In the genomic region with DNA sequence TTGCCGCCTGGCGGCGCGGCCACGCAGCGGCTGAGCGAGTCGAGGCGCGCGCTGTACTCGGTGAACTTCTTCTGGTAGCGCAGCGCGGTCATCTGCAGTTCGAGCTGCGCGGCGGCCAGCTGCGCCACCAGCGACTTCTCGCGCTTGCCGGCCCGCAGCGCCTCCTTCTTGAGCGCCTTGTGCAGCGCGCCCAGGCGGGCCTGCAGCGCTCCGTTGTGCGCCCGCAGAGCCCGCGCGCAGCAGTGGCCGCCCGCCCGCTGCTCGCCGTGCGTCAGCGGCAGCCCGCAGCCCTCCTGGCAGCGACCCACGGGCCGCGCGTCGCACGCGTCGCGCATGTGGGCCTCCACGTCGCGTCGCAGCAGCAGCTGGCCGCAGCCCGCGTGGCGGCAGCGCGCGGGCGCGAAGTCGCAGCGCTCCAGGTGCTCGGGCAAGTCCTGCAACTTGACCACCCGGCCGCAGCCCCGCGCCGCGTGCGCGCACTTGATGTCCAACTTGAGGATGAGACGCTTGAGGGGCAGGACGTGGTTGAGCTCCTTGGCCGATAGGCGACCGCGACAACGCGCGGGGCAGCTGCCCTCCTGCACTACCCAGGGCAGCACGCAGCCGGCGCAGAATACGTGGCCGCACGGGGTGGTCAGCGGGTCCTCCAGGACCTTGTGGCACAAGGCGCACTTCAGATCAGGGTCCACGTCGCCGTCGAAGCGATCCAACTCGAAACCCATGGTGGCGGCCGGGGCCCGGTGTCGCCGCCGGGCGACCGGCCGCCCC, we compare ENCODE assay signal across 8 mouse cellular contexts. TPM values are rescaled to one million over a fixed set of nuclear protein-coding genes. Genes with fewer than 3 reads are reported as not detected.
A peak's percentile ranks its signal among the peaks of the same experiment; 100 is the strongest.
DNase-seq lines count a peak whose midpoint lies in the region; ATAC-seq and TF ChIP-seq lines count a peak whose summit lies in the region.

A gene (minus strand): TSS at position 731 of the 768 bp plus-strand sequence.

- H3K4me1 ChIP-seq in forebrain, embryonic 10.5 days, result peaks cover 61% of the 10 kb centered on the region
- H3K4me1 ChIP-seq in heart, embryonic 14.5 days (ENCODE audit: control insufficient read depth in 2 of 2, insufficient read depth in 2 of 2, low read length in 2 of 2), result peaks cover 12 to 27% of the 10 kb centered on the region in 2 experiments
- peaks cover 13% of the 10 kb centered on the region for H3K4me1 ChIP-seq in kidney, postnatal 0 days (replicated peaks; ENCODE audit: insufficient read depth, low read length)
- H3K4me1 ChIP-seq in liver, embryonic 16.5 days (ENCODE audit: control insufficient read depth, low read depth, low read length), result peaks cover 3% of the 10 kb centered on the region
- H3K4me1 ChIP-seq in olfactory bulb, adult 2 months (ENCODE audit: control insufficient read depth, insufficient read depth, low read length), result peaks cover 23% of the 10 kb centered on the region

- peak within 1 kb of the TSS; percentile 69 for H3K4me3 ChIP-seq in forebrain, embryonic 10.5 days
- peak within 1 kb of the TSS; percentile 74 to 84 for H3K4me3 ChIP-seq in heart, embryonic 14.5 days (ENCODE audit: control insufficient read depth in 1 of 2, insufficient read depth in 1 of 2, low read depth in 1 of 2, low read length in 2 of 2)
- H3K4me3 ChIP-seq in kidney, postnatal 0 days (replicated peaks; ENCODE audit: low read depth, low read length), result peak within 1 kb of the TSS; percentile 59
- H3K4me3 ChIP-seq in liver, embryonic 16.5 days (ENCODE audit: low read depth, low read length), result peak within 1 kb of the TSS; percentile 55
- peak within 1 kb of the TSS; percentile 49 for H3K4me3 ChIP-seq in olfactory bulb, adult 2 months (ENCODE audit: insufficient read depth, low read depth, low read length)

- peak; percentile 29 for DNase-seq in thymus, postnatal 4 days
- no peak for DNase-seq in thymus, postnatal 25 days
- DNase-seq in forebrain, embryonic 10.5 days (ENCODE audit: extremely low spot score, low spot score), result peak; percentile 59
- DNase-seq in kidney, postnatal 0 days (ENCODE audit: low spot score), result peak; percentile 83
- DNase-seq in natural killer cell, adult 2 months (ENCODE audit: low spot score in 2 of 2), result no peak

- H3K36me3 ChIP-seq in forebrain, embryonic 10.5 days (replicated peaks), result no peaks in the 10 kb centered on the region
- H3K36me3 ChIP-seq in heart, embryonic 14.5 days (ENCODE audit: control insufficient read depth, insufficient read depth, low read length), result peaks cover 11% of the 10 kb centered on the region
- H3K36me3 ChIP-seq in kidney, postnatal 0 days (ENCODE audit: insufficient read depth, low read length), result no peaks in the 10 kb centered on the region
- H3K36me3 ChIP-seq in liver, embryonic 16.5 days (ENCODE audit: control insufficient read depth, insufficient read depth), result no peaks in the 10 kb centered on the region

- peak; percentile 59 for TF ChIP-seq CTCF in kidney, postnatal 0 days (IDR thresholded peaks at IDR 0.05; ENCODE audit: low read depth)
- no peak for TF ChIP-seq CTCF in olfactory bulb, adult 2 months (IDR thresholded peaks at IDR 0.05; ENCODE audit: insufficient read depth, low read depth, low read length)

- peaks cover 69% of the 10 kb centered on the region for H3K27me3 ChIP-seq in forebrain, embryonic 10.5 days (ENCODE audit: poor library complexity, severe bottlenecking)
- no peaks in the 10 kb centered on the region for H3K27me3 ChIP-seq in heart, embryonic 14.5 days (ENCODE audit: control insufficient read depth, insufficient read depth, low read length)
- H3K27me3 ChIP-seq in kidney, postnatal 0 days (ENCODE audit: insufficient read depth, low read length), result peaks cover 5% of the 10 kb centered on the region; the same call in 1 of the 2 replicates
- H3K27me3 ChIP-seq in liver, embryonic 16.5 days (ENCODE audit: control insufficient read depth, insufficient read depth, low read depth, low read length), result peaks cover 27% of the 10 kb centered on the region

- no peaks in the 10 kb centered on the region for H3K9me3 ChIP-seq in forebrain, embryonic 10.5 days
- no peaks in the 10 kb centered on the region for H3K9me3 ChIP-seq in heart, embryonic 14.5 days (ENCODE audit: control insufficient read depth, low read length)
- no peaks in the 10 kb centered on the region for H3K9me3 ChIP-seq in kidney, postnatal 0 days (replicated peaks; ENCODE audit: low read length)
- no peaks in the 10 kb centered on the region for H3K9me3 ChIP-seq in liver, embryonic 16.5 days (replicated peaks; ENCODE audit: control insufficient read depth, low read length)

- peak within 1 kb of the TSS; percentile 90 for H3K9ac ChIP-seq in heart, embryonic 14.5 days (ENCODE audit: low read length)
- H3K9ac ChIP-seq in kidney, postnatal 0 days (ENCODE audit: low read depth, low read length), result peak within 1 kb of the TSS; percentile 56
- H3K9ac ChIP-seq in liver, embryonic 16.5 days (ENCODE audit: low read depth, low read length), result peak within 1 kb of the TSS; percentile 31

- H3K4me2 ChIP-seq in heart, embryonic 14.5 days (ENCODE audit: low read length), result peak within 1 kb of the TSS; percentile 96
- H3K4me2 ChIP-seq in kidney, postnatal 0 days (ENCODE audit: low read length), result peak within 1 kb of the TSS; percentile 90
- H3K4me2 ChIP-seq in liver, embryonic 16.5 days (ENCODE audit: low read depth, low read length), result peak within 1 kb of the TSS; percentile 68

- no peak for TF ChIP-seq POLR2A in olfactory bulb, adult 2 months (IDR thresholded peaks at IDR 0.05; ENCODE audit: insufficient read depth, low read depth, low read length)

- peak within 1 kb of the TSS; percentile 91 for H3K27ac ChIP-seq in forebrain, embryonic 10.5 days
- H3K27ac ChIP-seq in heart, embryonic 14.5 days (replicated peaks in 1 of 2; ENCODE audit: control insufficient read depth in 1 of 2, insufficient read depth in 1 of 2, low read depth in 2 of 2, low read length in 2 of 2), result peak within 1 kb of the TSS; percentile 82 to 93
- H3K27ac ChIP-seq in kidney, postnatal 0 days, result peak within 1 kb of the TSS; percentile 83
- no peak within 1 kb of the TSS for H3K27ac ChIP-seq in liver, embryonic 16.5 days (ENCODE audit: low read length)
- no peak within 1 kb of the TSS for H3K27ac ChIP-seq in olfactory bulb, adult 2 months (ENCODE audit: insufficient read depth, low read depth, low read length)

- peak; percentile 60 for ATAC-seq in heart, embryonic 14.5 days (ENCODE audit: insufficient number of reproducible peaks, insufficient read depth, low FRiP score, low read depth)
- peak; percentile 55 for ATAC-seq in kidney, postnatal 0 days (replicated peaks; ENCODE audit: low FRiP score, low read depth)
- peak; percentile 17; the same call in 1 of the 2 replicates for ATAC-seq in liver, embryonic 16.5 days (ENCODE audit: low read depth)

- under 1% methylated on average over 111 of the region's 111 CpGs for WGBS in forebrain, embryonic 10.5 days
- WGBS in heart, embryonic 14.5 days, result under 1% methylated on average over 107 of the region's 111 CpGs
- WGBS in kidney, postnatal 0 days, result under 1% methylated on average over 100 of the region's 111 CpGs
- WGBS in liver, embryonic 16.5 days (ENCODE audit: insufficient replicate concordance), result under 1% methylated on average over 111 of the region's 111 CpGs
- under 1% methylated on average over 108 of the region's 111 CpGs for WGBS in olfactory bulb, adult 2 months

RNA-seq across cellular contexts. Expression of the gene that starts here (rescaled TPM):
- polyA plus RNA-seq in forebrain, embryonic 10.5 days (2016; fragmentation: Nextera tagmentation; extraction: Ambion mirVana), result 3.7 and 4.6 TPM in 2 replicates
- polyA plus RNA-seq in heart, embryonic 14.5 days (2014; fragmentation: Nextera tagmentation; extraction: Ambion mirVana), result 14.5 and 16.5 TPM in 2 replicates
- polyA plus RNA-seq in kidney, postnatal 0 days (2015; fragmentation: Nextera tagmentation; extraction: Ambion mirVana), result 6.3 and 7.0 TPM in 2 replicates
- polyA plus RNA-seq in liver, embryonic 16.5 days (2015; fragmentation: Nextera tagmentation; extraction: Ambion mirVana), result 0.41 and 0.54 TPM in 2 replicates
- not detected in 2 replicates for polyA plus RNA-seq in olfactory bulb, adult 2 months (2012; ENCODE audit: insufficient read depth, insufficient read length, low replicate concordance, missing spikeins)

Comparison
In these comparisons a context has a peak if more than half of its experiments do, and no peak if none do; other contexts are left out.
1. DNase-seq: peak in thymus, postnatal 4 days (single experiment), forebrain, embryonic 10.5 days (single experiment) and kidney, postnatal 0 days (single experiment); none in thymus, postnatal 25 days (single experiment) and natural killer cell, adult 2 months (0 of 2).
2. Peak in ATAC-seq, H3K4me3 ChIP-seq, H3K9ac ChIP-seq and H3K4me2 ChIP-seq in liver, embryonic 16.5 days; RNA of the gene not detected or under 1 TPM.
3. H3K27ac ChIP-seq: peak in forebrain, embryonic 10.5 days (single experiment), heart, embryonic 14.5 days (2 of 2) and kidney, postnatal 0 days (single experiment); none in liver, embryonic 16.5 days (single experiment) and olfactory bulb, adult 2 months (single experiment).
4. H3K9ac ChIP-seq: peak in every context shown above with its lines; median percentile 90 in heart, embryonic 14.5 days; 56 in kidney, postnatal 0 days; 31 in liver, embryonic 16.5 days.
5. Peak in every context shown above with its lines, with median percentiles within 50 percentile points of each other: H3K4me3 ChIP-seq, ATAC-seq and H3K4me2 ChIP-seq.